Mouse (Mus musculus) urinary bladder, postnatal 25 days (tissue): ENCODE measurements around the gene Slc39a11.

ENCODE experiments used
- DNase-seq: peaks from one replicate; pipeline ENCODE4 v3.0.0; 2022; ENCODE audit warnings: low spot score

Gene Slc39a11

GRCm38 (mm10) chr11:113196234-113197007 is 453.5 kb downstream of the Slc39a11 start:
- no peak for DNase-seq
